Mouse (Mus musculus): ENCODE results near the gene Atp10b. TPM values are rescaled to one million over a fixed set of nuclear protein-coding genes. Genes with fewer than 3 reads are reported as not detected.

Atp10b gene
- polyA plus RNA-seq, 1 experiment from 2014 or later = not detected

DNA sequence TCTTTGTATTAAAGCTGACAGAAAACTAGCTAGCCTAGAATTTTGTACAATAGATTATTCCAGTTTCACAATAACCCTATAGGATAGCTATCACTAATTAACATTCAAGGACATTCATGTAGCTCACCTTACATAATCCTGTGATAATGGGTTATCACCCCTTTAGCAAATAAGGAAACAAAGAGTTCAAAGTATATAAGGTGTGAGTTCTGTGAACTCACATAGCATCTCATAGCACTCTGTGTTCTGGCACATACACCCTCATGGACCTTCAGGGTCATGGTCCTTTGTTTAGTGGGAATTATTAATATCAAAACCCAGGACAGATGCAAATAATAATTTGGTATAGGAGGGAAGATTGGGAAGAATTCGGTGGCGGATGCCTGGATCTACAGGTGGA, 50.4 kb downstream of the Atp10b start:
- DNase-seq (ENCODE audit: low read depth, low spot score) = no peak
- CTCF ChIA-PET = no interaction called here
- peaks cover 9% of the 10 kb centered on the region for H3K27me3 ChIP-seq
- POLR2A ChIA-PET = no interaction called here
- no peak for ATAC-seq
- no peak for TF ChIP-seq CTCF (IDR thresholded peaks at IDR 0.05)
- in situ Hi-C loops (cut with MboI; ENCODE audit: low pct_unique_long_range_greater_than_20kb) = no loop called here

DNA sequence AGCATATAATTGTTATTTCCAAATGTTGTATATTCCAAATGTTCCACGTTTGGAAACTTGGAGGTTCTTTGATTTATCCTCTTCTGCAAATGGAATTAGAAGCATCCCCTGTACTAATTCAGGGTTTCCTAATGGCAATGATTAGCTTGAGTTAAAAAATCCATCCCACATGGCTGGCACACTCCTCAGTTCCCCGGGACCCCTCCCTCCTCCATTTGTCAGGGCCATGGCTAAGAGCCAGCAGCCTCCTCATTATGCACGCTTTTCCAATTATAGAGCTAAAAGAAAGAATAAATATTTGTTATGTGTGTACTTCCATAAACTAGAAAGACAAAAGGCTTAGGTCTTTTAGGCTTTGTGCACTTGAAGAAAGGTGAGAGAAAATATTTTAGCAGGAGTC, 53.9 kb downstream of the Atp10b start:
- no peak for ATAC-seq
- TF ChIP-seq CTCF (IDR thresholded peaks at IDR 0.05) = no peak
- CTCF ChIA-PET = no interaction called here
- no peak for DNase-seq (ENCODE audit: low read depth, low spot score)
- POLR2A ChIA-PET = no interaction called here
- peaks cover 9% of the 10 kb centered on the region for H3K27me3 ChIP-seq
- in situ Hi-C loops (cut with MboI; ENCODE audit: low pct_unique_long_range_greater_than_20kb) = no loop called here

DNA sequence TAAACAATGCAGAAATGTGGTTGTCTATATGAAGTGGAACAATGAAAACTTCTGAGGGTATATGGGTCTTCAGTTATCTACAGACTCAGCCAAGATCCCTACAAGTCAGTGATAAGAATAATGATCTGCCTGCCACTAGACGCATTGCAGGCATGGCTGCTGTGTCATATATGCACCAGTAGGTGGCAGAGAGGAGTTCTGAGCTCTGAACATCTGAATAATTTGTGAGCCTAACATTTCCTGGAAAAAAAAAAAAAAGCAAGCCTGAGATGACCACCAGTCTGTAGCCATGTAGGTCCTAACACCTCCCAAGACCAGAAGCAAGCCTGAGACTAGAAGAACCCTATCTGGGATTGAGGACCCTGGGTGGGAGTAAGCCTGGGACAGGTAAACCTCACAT, 63.5 kb downstream of the Atp10b start:
- no peaks in the 10 kb centered on the region for H3K27me3 ChIP-seq
- TF ChIP-seq CTCF (IDR thresholded peaks at IDR 0.05) = peak; percentile 44
- ATAC-seq (no peak), DNase-seq (ENCODE audit: low read depth, low spot score) (no peak)
- in situ Hi-C loops (cut with MboI; ENCODE audit: low pct_unique_long_range_greater_than_20kb) = no loop called here
- ChIA-PET CTCF (interaction anchor here (1.3 kb wide), 1 partner anchor 12 kb away, joined by 3 read pairs; no protein-coding TSS in a partner anchor), POLR2A (no interaction called here)

DNA sequence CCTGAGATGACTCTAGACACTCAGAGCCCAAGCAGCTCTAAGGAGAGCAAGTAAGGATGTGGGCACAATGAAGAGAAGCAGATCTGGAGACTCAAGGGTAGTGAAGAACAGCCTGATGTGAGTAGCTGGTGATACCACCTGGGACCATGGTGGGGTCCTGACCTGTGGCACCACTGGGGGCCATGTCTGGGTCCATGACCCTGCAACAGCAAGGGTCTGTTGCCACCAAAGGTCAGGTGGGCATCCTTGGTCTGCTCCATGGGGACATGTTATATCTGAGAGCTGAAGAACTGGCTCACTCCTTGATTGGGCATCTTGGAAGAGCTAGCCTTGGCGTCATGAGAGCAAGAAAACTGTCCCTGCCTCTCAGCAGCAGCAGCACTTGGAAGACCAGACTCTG, 64.1 kb downstream of the Atp10b start:
- in situ Hi-C loops (cut with MboI; ENCODE audit: low pct_unique_long_range_greater_than_20kb) = no loop called here
- ChIA-PET CTCF (no interaction called here), POLR2A (no interaction called here)
- H3K27me3 ChIP-seq = no peaks in the 10 kb centered on the region
- DNase-seq (ENCODE audit: low read depth, low spot score) = no peak
- TF ChIP-seq CTCF (IDR thresholded peaks at IDR 0.05) = no peak
- no peak for ATAC-seq

DNA sequence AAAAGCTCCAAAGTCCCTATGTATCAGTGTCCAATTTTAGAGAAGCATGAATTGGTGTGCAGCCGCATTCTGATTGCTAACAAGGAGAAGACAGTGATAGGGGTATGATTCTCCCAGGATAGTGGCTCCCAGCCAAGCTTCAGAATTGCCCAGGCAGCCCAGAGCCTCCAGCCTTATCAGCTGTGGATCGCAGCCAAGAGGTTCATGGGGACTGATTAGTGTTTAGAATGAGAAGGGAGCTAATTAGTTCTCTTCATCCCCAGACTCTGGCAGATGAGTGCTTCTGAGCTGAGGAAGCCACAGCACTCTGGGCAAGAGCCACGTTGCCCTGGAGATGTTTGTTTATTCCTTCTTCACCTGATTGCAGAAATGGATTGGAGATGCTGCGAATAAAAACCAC, 67.3 kb downstream of the Atp10b start:
- H3K27me3 ChIP-seq = peaks cover 4% of the 10 kb centered on the region
- no peak for TF ChIP-seq CTCF (IDR thresholded peaks at IDR 0.05)
- in situ Hi-C loops (cut with MboI; ENCODE audit: low pct_unique_long_range_greater_than_20kb) = no loop called here
- CTCF ChIA-PET = no interaction called here
- ATAC-seq = no peak
- no peak for DNase-seq (ENCODE audit: low read depth, low spot score)
- POLR2A ChIA-PET = interaction anchor here (0.5 kb wide), 1 partner anchor 15 kb away, joined by 5 read pairs; no protein-coding TSS in a partner anchor

DNA sequence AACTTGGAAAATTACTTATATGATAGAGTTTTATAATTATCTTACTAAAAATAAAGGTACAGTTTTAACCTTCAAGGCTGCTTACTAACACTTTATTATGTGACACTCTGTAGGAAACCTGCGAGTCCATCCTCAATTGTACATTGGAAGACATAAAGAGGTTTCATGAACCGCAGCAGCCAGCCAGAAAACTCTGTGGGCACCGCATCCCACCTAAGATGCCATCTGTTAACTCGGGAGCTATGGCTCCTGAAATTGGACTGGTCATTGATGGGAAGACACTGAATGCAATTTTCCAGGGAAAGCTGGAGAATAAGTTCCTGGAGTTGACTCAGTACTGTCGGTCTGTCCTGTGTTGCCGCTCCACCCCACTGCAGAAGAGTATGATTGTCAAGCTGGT, 80.6 kb downstream of the Atp10b start:
- no peak for ATAC-seq
- no peak for DNase-seq (ENCODE audit: low read depth, low spot score)
- TF ChIP-seq CTCF (IDR thresholded peaks at IDR 0.05) = no peak
- in situ Hi-C loops (cut with MboI; ENCODE audit: low pct_unique_long_range_greater_than_20kb) = no loop called here
- ChIA-PET POLR2A (no interaction called here), CTCF (no interaction called here)
- peaks cover 24% of the 10 kb centered on the region for H3K27me3 ChIP-seq

DNA sequence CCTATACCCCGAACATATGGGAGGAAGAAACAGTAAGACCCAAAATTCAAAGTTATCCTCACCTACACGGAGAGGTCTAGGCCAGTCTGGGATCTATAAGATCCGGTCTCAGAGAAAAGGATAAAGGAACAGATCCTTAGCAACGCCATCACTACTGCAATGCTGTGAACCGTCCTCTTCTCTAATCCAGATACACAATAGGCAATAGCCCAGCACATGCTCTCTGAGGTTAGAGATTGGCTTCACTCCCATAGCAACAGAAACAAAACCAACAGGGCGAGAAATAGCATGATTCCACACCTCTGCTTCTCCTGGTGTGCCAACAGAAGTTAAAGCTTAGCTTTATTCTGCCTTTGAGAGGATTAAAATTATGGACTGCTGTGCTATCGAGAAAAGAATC, 82.4 kb downstream of the Atp10b start:
- in situ Hi-C loops (cut with MboI; ENCODE audit: low pct_unique_long_range_greater_than_20kb) = no loop called here
- H3K27me3 ChIP-seq = peaks cover 24% of the 10 kb centered on the region
- ATAC-seq (no peak), DNase-seq (ENCODE audit: low read depth, low spot score) (no peak)
- no peak for TF ChIP-seq CTCF (IDR thresholded peaks at IDR 0.05)
- CTCF ChIA-PET = interaction anchor here (1.6 kb wide), 1 partner anchor 13 kb away, joined by 4 read pairs; no protein-coding TSS in a partner anchor
- POLR2A ChIA-PET = no interaction called here

DNA sequence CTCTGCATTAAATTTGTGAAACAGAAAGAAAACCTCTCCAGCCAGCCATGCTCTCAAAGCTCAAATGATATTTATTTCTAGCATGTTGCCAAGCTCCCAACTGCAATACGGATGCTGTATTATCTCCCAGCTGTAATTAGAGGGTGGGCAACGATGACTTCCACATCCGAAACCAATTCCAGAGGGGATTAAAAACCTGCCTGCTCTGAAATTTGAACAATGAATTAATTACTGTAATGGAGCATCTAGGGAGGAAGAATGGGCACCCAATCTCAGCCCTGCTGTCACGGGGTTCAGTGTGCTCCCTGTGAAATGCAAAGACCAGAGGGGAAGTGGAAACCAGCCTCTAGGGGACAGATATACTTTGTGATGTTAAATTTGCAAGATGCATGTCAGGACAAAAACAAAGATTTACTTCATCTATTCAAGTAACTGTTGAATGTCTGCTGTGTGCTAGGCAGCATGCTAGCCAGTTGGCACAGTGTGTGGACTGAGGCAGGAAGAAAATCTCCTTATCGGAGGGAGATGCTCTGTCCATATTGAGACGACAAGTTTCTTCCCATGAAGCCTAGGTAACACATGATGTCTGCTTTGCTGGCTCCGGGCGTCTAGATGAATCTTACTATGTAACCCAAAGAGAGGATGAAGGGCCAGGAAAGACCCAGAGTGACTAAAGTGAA, 86.8 kb downstream of the Atp10b start:
- no peak for ATAC-seq
- in situ Hi-C loops (cut with MboI; ENCODE audit: low pct_unique_long_range_greater_than_20kb) = no loop called here
- TF ChIP-seq CTCF (IDR thresholded peaks at IDR 0.05) = no peak

DNA sequence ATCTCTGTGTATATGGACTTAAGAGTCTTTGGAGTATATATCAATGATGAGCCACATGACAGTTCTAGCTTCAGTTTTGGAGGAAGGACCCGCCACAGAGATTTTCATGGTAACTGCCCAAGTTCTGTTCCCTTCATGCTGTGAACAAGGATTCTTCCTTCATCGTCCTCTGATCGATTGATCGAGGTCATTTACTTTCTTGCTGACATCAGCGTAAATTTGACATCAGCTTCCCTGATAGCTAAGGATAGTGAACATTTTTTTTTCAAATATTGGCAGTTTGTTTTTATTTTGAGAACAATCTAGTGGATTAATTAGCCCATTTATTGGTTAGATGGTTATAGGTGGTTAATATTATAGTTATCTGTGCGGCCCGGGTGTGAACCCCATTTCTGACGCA, 90.1 kb downstream of the Atp10b start:
- ChIA-PET CTCF (no interaction called here), POLR2A (no interaction called here)
- peaks cover 11% of the 10 kb centered on the region for H3K27me3 ChIP-seq
- TF ChIP-seq CTCF (IDR thresholded peaks at IDR 0.05) = no peak
- DNase-seq (ENCODE audit: low read depth, low spot score) (no peak), ATAC-seq (no peak)
- in situ Hi-C loops (cut with MboI; ENCODE audit: low pct_unique_long_range_greater_than_20kb) = no loop called here

More for the DNA sequence above, 86.8 kb downstream of the Atp10b start:
- no peak for DNase-seq (ENCODE audit: low read depth, low spot score)
- ChIA-PET POLR2A (no interaction called here), CTCF (no interaction called here)
- H3K27me3 ChIP-seq = peaks cover 18% of the 10 kb centered on the region

DNA sequence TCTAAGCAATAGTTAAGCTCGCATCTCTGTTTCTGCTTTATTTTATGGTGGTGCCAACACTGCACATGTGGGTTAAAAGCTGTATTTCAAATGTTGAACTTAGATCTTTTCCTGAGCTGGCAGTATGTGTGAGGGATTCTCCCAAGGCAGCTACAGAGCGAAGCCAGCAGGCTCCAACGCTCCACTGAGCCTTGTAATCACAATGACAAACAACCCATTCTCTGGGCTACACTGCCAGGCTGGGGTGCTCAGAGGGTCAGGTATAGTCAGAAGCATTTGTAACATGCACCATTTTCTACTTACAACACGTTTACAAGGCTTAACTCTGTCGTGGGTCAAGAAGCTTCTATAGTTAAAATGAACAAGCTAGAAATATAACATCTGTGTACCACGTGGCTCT, 103.4 kb downstream of the Atp10b start:
- no peak for ATAC-seq
- peaks cover 6% of the 10 kb centered on the region for H3K27me3 ChIP-seq
- ChIA-PET CTCF (interaction anchor here (1.2 to 1.9 kb wide), 2 partner anchors 10 to 11 kb away, joined by 4 to 5 read pairs; no protein-coding TSS in a partner anchor), POLR2A (no interaction called here)
- DNase-seq (ENCODE audit: low read depth, low spot score) = no peak
- TF ChIP-seq CTCF (IDR thresholded peaks at IDR 0.05) = no peak
- in situ Hi-C loops (cut with MboI; ENCODE audit: low pct_unique_long_range_greater_than_20kb) = no loop called here

DNA sequence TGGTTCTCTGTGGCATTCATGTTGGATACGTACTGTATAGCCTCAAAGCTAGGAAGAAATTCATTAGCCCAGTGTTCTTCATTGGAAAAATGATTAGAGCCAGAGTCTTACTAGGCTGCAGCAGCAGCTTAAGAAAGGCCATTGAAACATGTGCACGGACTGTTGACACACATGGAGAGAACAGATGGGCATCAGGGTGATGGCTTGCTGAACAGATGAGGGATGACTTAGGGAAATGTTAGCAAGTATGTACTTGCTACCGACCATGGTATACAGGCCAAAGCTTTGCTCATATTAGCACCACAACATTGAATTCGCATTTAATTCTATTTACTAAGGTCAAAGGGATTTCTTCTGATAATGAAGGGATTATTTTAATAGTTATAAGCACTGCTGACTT, 105.6 kb downstream of the Atp10b start:
- DNase-seq (ENCODE audit: low read depth, low spot score) (no peak), ATAC-seq (no peak)
- TF ChIP-seq CTCF (IDR thresholded peaks at IDR 0.05) = no peak
- ChIA-PET CTCF (no interaction called here), POLR2A (interaction anchor here (0.6 kb wide), 1 partner anchor 1670 kb away, joined by 3 read pairs; no protein-coding TSS in a partner anchor)
- in situ Hi-C loops (cut with MboI; ENCODE audit: low pct_unique_long_range_greater_than_20kb) = no loop called here
- H3K27me3 ChIP-seq = peaks cover 6% of the 10 kb centered on the region

DNA sequence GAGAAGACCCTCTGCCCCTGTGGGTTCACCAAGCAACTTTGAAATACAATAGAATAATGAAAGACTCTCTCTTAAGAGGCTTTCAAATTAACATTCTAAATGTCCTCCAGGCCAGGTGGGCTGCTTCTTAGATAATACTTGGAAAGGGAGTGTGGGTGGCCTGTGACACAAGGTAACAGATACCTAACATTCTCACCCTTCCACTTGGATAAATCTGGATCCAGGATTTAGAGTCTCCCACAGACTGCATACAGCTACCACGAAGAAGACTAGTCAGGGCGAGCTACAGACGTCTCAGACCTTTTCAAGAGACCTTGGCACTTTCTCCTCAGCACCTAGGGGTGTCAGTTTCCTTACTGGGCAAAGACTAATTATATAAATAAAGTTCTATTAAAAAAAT, 107.6 kb downstream of the Atp10b start:
- DNase-seq (ENCODE audit: low read depth, low spot score) (no peak), ATAC-seq (no peak)
- no peak for TF ChIP-seq CTCF (IDR thresholded peaks at IDR 0.05)
- ChIA-PET CTCF (no interaction called here), POLR2A (no interaction called here)
- in situ Hi-C loops (cut with MboI; ENCODE audit: low pct_unique_long_range_greater_than_20kb) = no loop called here
- H3K27me3 ChIP-seq = peaks cover 11% of the 10 kb centered on the region

Measured in Patski (cell line).